Mouse (Mus musculus) cerebellum, adult 2 months (tissue): ENCODE results near the gene Enpp1.

Experiments used
- CTCF ChIP-seq: fragments of 200-500 bp; IDR thresholded peaks from 2 replicates; pipeline ENCODE4 v1.5.1; 2011; ENCODE audit warnings: low read depth, mild to moderate bottlenecking, control low read depth, low read length, moderate library complexity, borderline replicate concordance; ENCODE audit not compliant: insufficient read depth
- POLR2A ChIP-seq: fragments of 200-500 bp; IDR thresholded peaks from 2 replicates; pipeline ENCODE4 v1.6.1; 2011; ENCODE audit warnings: low read length, control low read depth, borderline replicate concordance; ENCODE audit not compliant: insufficient read depth

GRCm38 (mm10) chr10:24758326-24758915, 46.5 kb upstream of the Enpp1 start:
- no peak for TF ChIP-seq CTCF
- no peak for TF ChIP-seq POLR2A
